Mouse (Mus musculus) forebrain, embryonic 10.5 days (tissue): ENCODE measurements at regions not wholly inside any gene's neighbourhood (a gene's known extent, or its start where the extent isn't known, plus 50 kb on each side); places are given as distances from the start of the nearest gene placed in this dataset.
A peak's percentile ranks its signal among the peaks of the same experiment; 100 is the strongest.

Experiments
- DNase-seq: peaks from one replicate; pipeline ENCODE4 v3.0.0-alpha.2; 2017; ENCODE audit warnings: low spot score; ENCODE audit errors: extremely low spot score
- H3K27ac ChIP-seq: fragments of 300-500 bp; sonication (generic); 2 replicates; pipeline ENCODE4 v1.5.1; 2016; ENCODE audit warnings: mild to moderate bottlenecking
- H3K27me3 ChIP-seq: fragments of 300-500 bp; sonication (generic); 2 replicates; pipeline ENCODE4 v1.6.1; 2016; ENCODE audit warnings: mild to moderate bottlenecking; ENCODE audit not compliant: poor library complexity, severe bottlenecking
- H3K36me3 ChIP-seq: fragments of 300-500 bp; sonication (generic); replicated peaks from 2 replicates; pipeline ENCODE4 v1.6.1; 2016; ENCODE audit warnings: mild to moderate bottlenecking, moderate library complexity
- H3K4me1 ChIP-seq: fragments of 300-500 bp; sonication (generic); 2 replicates; pipeline ENCODE4 v1.6.1; 2016
- H3K4me3 ChIP-seq: fragments of 300-500 bp; sonication (generic); 2 replicates; pipeline ENCODE4 v1.5.1; 2016; ENCODE audit warnings: mild to moderate bottlenecking, moderate library complexity
- H3K9me3 ChIP-seq: fragments of 300-500 bp; sonication (generic); 2 replicates; pipeline ENCODE4 v1.6.1; 2016; ENCODE audit warnings: mild to moderate bottlenecking, moderate library complexity
- WGBS: fragments of 180-500 bp; shearing (Covaris S2); methylation state at CpG from one replicate; pipeline ENCODE4 v1.1.7; 2016; 5-methylcytosine and 5-hydroxymethylcytosine counted together

GRCm38 (mm10) chr1:56738641-56739040 lies 101.4 kb upstream of the Hsfy2 start:
- no peak for DNase-seq
- no peak overlapping the region for H3K27ac ChIP-seq
- no peak overlapping the region for H3K4me3 ChIP-seq
- no peaks in the 10 kb centered on the region for H3K27me3 ChIP-seq
- peaks cover under 1% of the 10 kb centered on the region; the same call in 1 of the 2 replicates for H3K4me1 ChIP-seq
- no peaks in the 10 kb centered on the region for H3K36me3 ChIP-seq
- H3K9me3 ChIP-seq: peaks cover 8% of the 10 kb centered on the region; the same call in 1 of the 2 replicates
- WGBS: 96% methylated on average over 10 of the region's 10 CpGs

DNA sequence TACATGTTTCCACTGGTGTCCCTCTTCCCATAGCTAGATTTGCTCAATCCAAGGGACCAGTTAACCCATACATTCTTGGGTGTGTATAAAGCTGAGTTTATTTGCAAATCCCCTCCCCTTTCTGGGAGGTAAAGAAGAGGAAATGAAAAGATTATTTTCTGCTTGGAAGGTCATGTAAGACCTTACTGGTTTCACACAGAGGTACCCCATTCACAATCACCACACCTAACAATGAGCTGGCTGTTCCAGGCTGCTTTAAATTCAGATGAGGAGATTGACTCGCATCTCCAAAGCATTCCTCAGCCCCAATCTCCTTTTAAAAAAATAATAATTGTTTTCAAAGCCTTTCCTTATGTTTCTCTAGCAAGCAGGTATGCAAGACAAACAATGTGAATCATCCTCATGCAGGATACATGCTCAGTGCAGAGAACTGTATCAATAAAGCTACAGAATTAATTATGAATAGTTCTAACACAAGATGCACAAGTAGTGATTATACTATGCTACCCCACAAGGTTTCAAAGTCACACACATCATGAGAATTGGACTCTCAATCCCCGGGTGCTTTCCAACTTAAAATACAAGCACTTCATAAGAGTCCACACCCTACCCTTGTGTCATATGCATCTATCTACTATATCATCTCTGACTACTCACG lies 89.1 kb upstream of the Hsfy2 start:
- Histone ChIP-seq H3K4me3 (no peak overlapping the region), H3K4me1 (peaks cover 20% of the 10 kb centered on the region), H3K9me3 (no peaks in the 10 kb centered on the region), H3K36me3 (no peaks in the 10 kb centered on the region), H3K27me3 (no peaks in the 10 kb centered on the region), H3K27ac (peak overlapping the region; percentile 61; the same call in 1 of the 2 replicates)
- no peak for DNase-seq
- 39% methylated on average over 3 of the region's 3 CpGs for WGBS

DNA sequence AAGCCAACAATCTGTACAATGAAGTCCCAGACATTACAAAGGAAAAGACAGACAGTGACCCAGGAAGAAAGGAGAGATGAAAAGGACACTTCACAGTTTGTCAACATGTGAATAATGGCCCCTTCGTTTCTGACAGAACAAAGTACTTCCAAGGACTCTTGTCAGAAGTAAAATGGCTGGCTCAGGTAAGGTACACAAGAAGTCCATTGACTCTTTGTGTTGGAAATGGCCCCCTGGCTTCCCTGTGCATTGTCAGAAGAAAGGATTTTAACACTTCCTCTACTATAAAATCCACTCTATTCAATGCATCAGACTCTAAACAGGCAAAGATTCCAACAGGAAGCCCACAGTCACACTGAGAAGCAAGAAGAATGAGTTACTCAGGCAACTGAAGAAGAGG lies 86.4 kb upstream of the Hsfy2 start:
- H3K27me3 ChIP-seq: no peaks in the 10 kb centered on the region
- 65% methylated on average over 1 of the region's 1 CpGs for WGBS
- H3K4me1 ChIP-seq: peaks cover 20% of the 10 kb centered on the region
- H3K9me3 ChIP-seq: no peaks in the 10 kb centered on the region
- no peak overlapping the region for H3K27ac ChIP-seq
- no peak for DNase-seq
- H3K36me3 ChIP-seq: no peaks in the 10 kb centered on the region
- H3K4me3 ChIP-seq: no peak overlapping the region

- no peak for DNase-seq
- 93% methylated on average over 2 of the region's 2 CpGs for whole genome bisulfite sequencing
These were observed 75.9 kb upstream of the Hsfy2 start for GRCm38 (mm10) chr1:56713011-56713726.

GRCm38 (mm10) chr1:56700451-56700850 lies 63.2 kb upstream of the Hsfy2 start:
- no peaks in the 10 kb centered on the region for H3K4me1 ChIP-seq
- WGBS: 92% methylated on average over 2 of the region's 2 CpGs

More at GRCm38 (mm10) chr1:56713011-56713726, 75.9 kb upstream of the Hsfy2 start:
- H3K27me3 ChIP-seq: no peaks in the 10 kb centered on the region
- H3K9me3 ChIP-seq: no peaks in the 10 kb centered on the region
- no peak overlapping the region for H3K4me3 ChIP-seq
- no peaks in the 10 kb centered on the region for H3K4me1 ChIP-seq
- H3K36me3 ChIP-seq: no peaks in the 10 kb centered on the region
- H3K27ac ChIP-seq: no peak overlapping the region

DNA sequence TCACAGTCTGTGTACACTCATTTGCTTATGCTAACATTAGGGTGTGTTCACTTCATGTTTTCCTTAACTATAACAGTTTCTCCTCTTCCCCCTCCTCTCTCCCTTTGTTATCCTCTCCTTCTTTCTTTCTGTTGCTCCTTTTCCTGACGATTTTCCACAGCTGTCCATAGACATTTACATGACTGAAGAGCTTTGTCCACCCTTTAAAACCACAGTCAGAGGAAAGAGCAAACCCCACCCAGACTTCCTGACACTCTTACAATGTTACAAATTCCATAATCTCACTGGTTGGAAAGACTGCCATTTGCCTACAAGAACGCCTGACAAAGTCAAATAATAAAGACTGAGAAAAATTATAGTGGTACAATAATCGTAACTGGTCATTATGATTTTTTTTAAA lies 60.3 kb upstream of the Hsfy2 start:
- H3K36me3 ChIP-seq: no peaks in the 10 kb centered on the region
- DNase-seq: no peak
- 71% methylated on average over 3 of the region's 3 CpGs for WGBS
- H3K4me3 ChIP-seq: no peak overlapping the region
- H3K27me3 ChIP-seq: no peaks in the 10 kb centered on the region
- H3K9me3 ChIP-seq: no peaks in the 10 kb centered on the region
- H3K27ac ChIP-seq: no peak overlapping the region
- H3K4me1 ChIP-seq: no peaks in the 10 kb centered on the region

More at GRCm38 (mm10) chr1:56700451-56700850, 63.2 kb upstream of the Hsfy2 start:
- H3K4me3 ChIP-seq: no peak overlapping the region
- no peak for DNase-seq
- H3K36me3 ChIP-seq: no peaks in the 10 kb centered on the region
- no peaks in the 10 kb centered on the region for H3K27me3 ChIP-seq
- no peak overlapping the region for H3K27ac ChIP-seq
- no peaks in the 10 kb centered on the region for H3K9me3 ChIP-seq
